Mouse (Mus musculus) WW6 (cell line): Measurements from ENCODE around the gene Glt6d1.
"Not testable (repeated sequence)": the region's sequence is repeated elsewhere in the genome, so short reads cannot be mapped to it uniquely, and the experiment has no call there.

Experiments used
- DNase-seq: peaks from one replicate; pipeline ENCODE4 v3.0.0-alpha.2; 2013; ENCODE audit warnings: low read depth, low spot score

Glt6d1 gene

DNA sequence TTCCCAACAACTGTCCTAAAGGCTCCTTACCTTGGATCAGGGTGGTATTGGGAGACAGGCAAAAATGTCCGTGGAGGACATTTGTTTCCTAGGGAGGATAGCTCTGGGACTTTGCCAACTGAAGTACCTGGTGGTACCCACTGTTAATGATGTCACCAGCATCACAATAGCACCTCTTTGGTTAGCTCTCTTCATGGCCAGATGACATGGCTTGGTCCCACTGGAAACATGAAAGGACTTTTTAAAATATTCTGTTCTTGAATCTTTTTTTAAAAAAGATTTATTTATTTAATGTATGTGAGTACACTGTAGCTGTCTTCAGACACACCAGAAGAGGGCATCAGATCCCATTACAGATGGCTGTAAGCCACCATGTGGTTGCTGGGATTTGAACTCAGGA is at the start of gene Glt6d1:
Gene Glt6d1, minus strand, starts transcription at position 101 of the 400 bp plus-strand sequence.
- DNase-seq = not testable (repeated sequence)

- DNase-seq = no peak
Measured at GRCm38 (mm10) chr2:25865412-25865811, 49.8 kb upstream of the Glt6d1 start.

DNA sequence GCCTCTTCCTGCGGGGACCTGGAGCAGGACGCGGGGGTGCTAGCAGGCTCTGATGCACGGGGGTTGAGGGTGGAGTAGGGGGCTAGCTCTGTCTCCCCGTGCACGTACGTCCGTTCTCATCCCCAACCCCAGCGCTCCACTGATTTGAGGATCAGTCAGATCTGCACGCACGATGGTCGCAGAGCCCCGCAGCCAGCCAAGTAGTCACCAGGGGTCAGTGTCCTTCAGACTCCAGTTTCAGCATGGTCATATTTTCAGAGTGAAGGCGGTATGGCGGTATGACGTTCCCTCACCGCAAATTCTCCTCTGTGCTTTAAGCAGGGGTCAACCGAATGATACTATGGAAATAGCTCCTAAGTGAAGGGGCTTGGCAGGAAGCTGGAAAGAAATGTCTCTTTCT is 48.6 kb upstream of the Glt6d1 start:
- DNase-seq = no peak

DNA sequence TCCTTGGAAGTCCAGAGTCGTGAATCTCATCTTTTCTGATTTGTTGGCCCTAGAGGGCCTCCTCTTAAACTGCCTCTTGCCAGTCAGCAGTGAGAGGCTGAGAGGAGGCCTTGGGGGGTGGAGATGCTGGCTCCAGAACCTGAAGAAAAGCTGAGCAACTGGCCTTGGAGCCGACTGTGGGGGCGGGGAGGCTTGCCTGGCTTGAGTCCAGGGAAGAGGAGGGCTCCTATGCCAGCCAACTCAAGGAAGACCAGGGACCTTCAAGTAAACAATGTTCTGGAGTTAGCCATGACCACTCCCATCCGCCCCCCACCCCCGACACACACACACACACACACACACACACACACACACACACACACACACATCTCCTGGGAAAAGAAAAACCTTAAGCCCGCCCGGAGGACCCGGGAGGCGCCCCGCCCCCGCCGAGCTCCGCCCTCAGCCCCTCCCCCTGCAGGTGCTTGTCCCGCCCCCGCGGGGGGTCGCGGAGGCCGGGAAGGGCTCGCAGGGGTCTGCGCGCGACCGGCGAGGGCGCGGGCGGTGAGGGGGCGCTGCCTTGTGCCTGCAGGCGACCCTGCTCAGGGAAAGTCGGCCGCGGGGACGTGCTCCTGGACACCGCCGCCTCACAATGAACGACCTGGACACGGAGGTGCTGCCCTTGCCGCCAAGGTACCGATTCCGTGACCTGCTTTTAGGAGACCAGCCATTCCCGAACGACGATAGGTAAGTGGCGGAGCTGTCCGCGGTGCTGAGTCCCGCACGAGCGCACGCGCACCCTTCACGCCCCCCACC is 47.9 kb upstream of the Glt6d1 start, which contains the start of gene Kcnt1:
Gene Kcnt1, plus strand, starts transcription at position 398 of the 795 bp plus-strand sequence.
- DNase-seq = no peak

- DNase-seq = no peak
Measured at GRCm38 (mm10) chr2:25862696-25863270, 47.1 kb upstream of the Glt6d1 start.

DNA sequence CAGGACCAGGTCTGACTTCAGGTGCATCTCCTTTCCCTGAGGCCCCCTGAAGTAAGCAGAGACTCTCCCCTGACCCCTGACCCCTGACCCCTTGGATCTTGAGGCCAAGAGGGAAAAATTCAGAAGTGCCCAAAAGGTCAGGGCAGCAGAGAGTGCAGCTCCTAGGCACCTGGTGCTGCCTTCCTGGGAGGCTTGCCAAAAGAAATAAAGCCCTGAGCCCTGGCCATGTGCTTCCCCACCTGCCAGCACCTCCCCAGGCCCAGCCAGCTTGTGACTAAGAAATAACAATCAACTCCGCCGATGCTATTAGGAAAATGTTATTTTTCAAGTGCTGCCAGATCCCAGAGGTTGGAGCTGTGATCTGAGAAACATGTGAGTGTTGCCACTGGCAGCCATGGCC is 46.4 kb upstream of the Glt6d1 start:
- DNase-seq = no peak

DNA sequence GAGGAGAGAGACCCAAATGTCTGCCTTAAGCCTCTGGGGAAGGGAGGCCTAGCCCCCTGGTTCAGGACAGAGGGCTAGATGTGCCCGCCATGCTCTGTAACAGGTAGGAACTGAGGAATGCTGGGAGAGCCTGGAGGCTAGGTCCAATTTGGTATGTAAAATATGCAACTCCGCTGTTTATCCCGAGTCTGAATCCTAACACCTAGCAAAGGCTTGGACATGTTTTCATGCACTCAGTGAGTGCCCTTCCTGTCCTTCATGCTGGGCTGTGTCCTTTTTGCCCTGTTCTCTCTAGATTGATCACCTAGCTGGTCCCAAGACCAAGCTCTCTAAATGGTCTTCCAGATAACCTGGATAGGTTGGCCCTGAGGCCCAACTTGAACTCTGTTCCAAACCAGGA is 44.2 kb upstream of the Glt6d1 start:
- DNase-seq = no peak

- no peak for DNase-seq
Measured at GRCm38 (mm10) chr2:25853998-25854397, 38.4 kb upstream of the Glt6d1 start.

GRCm38 (mm10) chr2:25852626-25853025 is 37.0 kb upstream of the Glt6d1 start:
- no peak for DNase-seq

GRCm38 (mm10) chr2:25850330-25850729 is 34.7 kb upstream of the Glt6d1 start:
- no peak for DNase-seq

- DNase-seq = no peak
Measured at GRCm38 (mm10) chr2:25847226-25847625, 31.6 kb upstream of the Glt6d1 start, which contains the start of gene Sohlh1. Sohlh1 (minus strand) TSS chr2:25847248.

DNA sequence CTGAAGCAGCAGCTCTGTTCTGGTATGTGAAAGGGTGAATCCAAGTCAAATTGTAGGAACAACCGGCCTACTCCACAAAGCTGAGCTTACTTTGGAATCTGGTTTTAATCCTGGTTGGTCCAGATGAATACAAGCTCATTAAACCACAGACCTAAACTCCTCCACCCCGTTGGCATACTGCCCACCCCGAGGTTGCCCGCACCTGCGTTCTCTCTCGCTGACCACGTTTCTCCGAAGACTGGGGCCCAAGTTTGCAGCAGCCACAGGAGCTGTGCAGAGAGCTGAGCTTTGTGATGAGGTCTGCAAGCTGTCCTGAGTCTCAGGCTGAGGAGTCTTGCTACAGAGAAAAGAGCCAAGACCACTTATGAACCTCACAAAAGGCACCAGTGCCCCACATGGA is 30.9 kb upstream of the Glt6d1 start:
- DNase-seq = no peak

GRCm38 (mm10) chr2:25844097-25844496 is 28.4 kb upstream of the Glt6d1 start:
- DNase-seq = no peak

GRCm38 (mm10) chr2:25842758-25843157 is 27.1 kb upstream of the Glt6d1 start:
- no peak for DNase-seq

DNA sequence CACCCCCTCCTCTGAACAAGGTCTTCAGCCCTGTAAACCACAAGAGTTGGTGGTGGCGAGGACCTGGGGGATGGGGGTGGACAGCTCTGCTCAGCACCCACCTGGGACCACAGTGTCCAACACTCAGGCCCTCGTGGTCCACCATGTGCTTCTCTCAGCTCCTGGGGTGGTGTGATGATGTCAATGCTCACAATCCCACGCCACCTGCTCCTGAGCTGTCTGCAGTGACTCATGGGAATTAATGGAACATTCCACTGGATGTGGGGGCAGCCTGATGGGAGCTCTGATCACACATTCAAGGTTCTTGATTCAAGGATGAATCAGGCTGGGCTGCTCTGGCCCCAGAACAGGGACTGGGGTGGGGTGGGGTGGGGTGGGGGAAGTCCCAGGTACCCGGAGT is 26.5 kb upstream of the Glt6d1 start:
- DNase-seq = no peak

DNA sequence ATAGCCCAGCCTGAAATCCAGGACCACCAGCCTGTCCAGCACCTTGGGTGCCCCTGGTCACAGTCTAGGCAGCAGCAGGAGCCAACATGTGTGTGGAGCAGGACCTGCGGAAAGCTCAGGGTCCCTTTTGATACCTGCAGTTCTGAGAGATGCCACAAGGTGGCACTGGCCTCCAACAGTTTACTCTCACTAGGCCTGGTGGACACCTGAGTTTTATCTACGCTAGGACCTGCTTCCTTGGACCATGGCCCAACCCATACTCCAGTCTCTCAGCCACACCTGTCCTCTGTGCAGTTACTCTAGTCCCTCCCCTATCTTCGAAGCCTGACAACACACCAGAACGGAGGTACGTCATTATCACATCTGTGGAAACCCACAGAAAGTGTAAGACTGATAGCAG is 20.6 kb upstream of the Glt6d1 start:
- DNase-seq = peak; percentile 48

- no peak for DNase-seq
Measured at GRCm38 (mm10) chr2:25830786-25831185, 15.1 kb upstream of the Glt6d1 start.

- no peak for DNase-seq
Measured at GRCm38 (mm10) chr2:25828344-25828947, 12.8 kb upstream of the Glt6d1 start.

DNA sequence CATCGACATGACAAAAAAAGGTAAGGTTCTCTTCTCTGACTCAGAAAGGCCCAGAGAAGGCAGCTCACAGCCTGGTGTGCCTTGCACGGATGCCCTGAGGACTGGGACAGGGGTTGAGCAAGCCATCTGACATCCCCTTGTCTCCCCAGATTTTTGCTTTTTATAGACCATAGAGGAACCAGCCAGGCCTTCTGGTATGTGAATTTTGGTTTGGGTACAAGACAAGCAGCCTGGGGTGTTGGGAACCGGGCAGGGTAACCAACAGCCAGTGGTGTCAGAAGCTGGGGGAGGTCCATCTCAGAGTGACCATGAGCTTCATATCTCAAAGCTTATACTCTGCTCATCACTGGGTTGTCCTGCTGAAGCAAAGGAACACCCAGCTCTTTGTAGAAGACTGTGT is 9.1 kb upstream of the Glt6d1 start:
- DNase-seq = no peak

DNA sequence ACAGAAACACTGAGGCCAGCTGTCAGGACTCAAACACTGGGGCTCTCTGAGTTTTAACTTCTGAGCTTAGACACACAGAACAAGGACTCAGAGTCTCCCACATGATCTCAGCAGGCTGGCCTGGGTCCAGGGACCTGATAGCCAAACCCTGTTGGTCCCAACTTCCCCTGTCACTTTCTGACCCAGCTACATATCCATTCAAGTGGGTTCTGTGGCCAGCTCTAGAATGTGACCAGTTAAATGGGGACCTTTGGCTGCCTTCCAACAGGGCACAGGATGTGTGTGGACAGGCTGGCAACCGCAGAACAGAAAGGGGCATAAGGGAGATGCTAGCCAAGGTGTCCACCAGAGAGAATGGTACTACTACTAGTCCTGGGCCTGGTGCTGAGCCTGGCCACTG is 7.2 kb upstream of the Glt6d1 start, which contains the start of gene Lcn9:
Gene Lcn9, plus strand, starts transcription at position 348 of the 400 bp plus-strand sequence.
- DNase-seq = no peak

GRCm38 (mm10) chr2:25813364-25813763 is 2.3 kb downstream of the Glt6d1 start:
- DNase-seq = no peak

- DNase-seq = no peak
Measured at GRCm38 (mm10) chr2:25811711-25812110, 3.9 kb downstream of the Glt6d1 start.

DNA sequence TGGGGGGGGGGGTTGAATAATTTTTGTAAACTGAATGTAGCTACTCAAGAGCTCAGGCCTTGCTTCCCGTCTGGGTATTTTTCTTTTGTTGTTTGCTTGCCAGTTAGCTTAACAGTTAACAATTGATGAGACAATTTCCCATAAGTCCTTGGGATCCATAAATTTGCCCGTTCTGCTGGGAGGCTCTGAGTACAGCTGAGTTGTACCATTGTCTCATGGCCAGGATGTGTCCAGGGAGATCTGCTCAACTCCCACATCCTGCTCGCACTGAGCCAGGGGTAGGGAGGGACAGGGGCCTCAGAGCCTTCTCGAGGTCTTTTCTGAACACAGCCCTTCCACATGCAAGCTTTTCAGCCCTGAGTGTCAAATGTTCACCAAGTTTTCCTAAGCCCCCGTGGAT is 17.6 kb downstream of the Glt6d1 start:
- DNase-seq = no peak
